Mouse (Mus musculus): Measurements from ENCODE around the gene Map3k11.
A peak's percentile ranks its signal among the peaks of the same experiment; 100 is the strongest.

The Map3k11 gene

DNA sequence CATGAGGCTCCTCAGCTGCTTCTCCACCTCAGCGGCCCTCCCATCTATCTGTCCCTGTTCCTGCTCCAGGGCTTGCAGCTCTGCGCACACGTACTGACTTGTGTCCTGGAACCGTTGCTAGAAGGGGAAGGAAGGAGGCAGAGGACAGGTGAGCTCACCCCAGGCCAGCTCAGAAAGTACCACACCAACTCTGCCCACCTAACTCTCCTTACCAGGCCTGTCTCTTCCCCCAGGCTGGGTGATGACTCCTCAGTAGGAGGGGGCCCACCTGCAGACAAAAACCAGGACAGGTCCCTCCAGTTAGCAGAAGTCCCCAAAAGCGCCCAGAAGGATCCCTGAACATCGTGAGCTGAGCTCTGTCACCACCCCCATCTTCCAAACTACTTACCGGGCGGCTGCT lies 22.0 kb downstream of the Map3k11 start:
- DNase-seq (ENCODE audit: low spot score), result no peak

DNA sequence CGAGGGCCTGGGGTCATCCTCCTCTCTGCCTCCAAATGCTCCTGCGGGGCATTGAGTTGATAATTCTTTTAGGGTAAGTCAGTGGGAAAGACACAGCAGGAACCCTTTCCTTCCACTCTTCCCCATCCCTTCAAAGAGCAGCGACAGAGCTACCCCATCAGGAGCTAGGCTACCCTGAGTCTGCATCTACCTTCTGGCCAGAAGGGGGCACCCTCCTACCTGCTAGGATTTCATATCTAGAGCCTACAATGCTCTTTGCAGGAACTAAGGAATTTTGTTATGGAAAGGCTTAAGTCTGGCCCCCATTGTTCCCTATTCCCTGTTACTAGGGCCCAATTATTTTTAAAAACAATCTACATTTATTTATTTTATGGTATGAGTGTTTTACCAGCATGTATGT lies 22.7 kb downstream of the Map3k11 start:
- no peak for DNase-seq (ENCODE audit: low spot score)

DNA sequence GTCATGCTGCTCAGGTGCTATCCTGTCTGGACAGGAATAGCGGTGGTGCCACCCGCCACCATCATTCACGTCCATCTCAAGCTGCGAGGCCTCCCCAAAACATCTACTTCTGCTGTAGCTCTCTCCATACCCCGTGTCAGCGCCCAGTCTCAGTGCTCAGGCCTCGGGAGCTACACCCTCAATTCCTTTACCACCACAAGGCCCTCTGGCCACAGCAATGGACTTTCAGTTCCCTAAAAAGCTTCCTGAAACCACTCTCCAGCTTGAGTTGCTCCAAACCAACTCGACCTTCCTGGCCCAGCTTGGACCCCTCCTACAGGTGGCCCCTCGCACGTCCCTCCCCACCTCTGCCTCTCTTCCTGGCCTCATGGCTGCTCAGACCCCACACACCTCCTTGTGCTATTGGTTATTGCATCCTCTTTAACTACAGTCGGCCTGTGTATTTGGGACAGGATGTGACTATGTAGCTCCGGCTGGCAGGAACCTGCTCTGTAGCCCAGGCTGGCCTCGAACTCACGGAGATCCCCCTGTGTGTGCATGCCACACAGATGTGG lies 23.4 kb downstream of the Map3k11 start:
- no peak for DNase-seq (ENCODE audit: low spot score)

DNA sequence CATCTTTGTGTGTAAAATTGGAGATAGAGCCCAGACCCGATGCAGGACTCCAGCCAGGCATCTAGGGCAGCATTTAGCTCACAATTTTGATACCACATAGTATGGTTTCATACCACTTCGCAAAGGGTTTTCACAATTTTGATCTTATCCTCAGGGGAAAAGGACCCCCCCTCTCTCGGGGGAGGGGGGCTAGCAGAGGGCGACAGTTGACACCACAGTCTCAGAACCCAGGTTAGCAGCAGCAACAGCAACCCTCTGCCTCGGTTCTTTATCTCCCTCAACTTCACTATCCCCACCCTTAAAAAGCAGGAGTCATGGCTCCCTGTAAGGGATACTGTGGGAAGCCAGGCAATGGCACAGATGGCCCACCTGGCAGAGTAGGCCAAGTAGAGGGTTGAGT lies 24.7 kb downstream of the Map3k11 start:
- no peak for DNase-seq (ENCODE audit: low spot score)

DNA sequence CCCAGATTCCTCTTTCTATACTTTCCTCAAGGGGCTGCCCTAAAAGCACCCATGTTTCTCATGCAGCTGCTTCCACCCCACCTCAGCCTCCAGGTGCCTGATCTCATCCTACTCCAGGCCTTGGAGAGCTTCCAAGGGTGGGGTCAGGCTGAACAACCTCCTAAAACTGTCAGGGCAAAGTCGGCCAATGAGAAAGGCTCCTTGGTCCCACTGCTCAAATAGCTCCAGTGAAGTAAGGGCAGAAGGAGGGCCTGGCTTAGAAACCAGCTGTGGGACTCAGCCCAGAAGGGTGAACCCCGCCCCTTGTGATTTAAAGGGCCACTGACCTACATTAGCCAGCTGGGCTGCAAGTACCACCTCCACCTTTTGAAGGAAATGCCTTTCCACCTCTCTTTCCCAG lies 25.2 kb downstream of the Map3k11 start:
- no peak for DNase-seq (ENCODE audit: low spot score)

DNA sequence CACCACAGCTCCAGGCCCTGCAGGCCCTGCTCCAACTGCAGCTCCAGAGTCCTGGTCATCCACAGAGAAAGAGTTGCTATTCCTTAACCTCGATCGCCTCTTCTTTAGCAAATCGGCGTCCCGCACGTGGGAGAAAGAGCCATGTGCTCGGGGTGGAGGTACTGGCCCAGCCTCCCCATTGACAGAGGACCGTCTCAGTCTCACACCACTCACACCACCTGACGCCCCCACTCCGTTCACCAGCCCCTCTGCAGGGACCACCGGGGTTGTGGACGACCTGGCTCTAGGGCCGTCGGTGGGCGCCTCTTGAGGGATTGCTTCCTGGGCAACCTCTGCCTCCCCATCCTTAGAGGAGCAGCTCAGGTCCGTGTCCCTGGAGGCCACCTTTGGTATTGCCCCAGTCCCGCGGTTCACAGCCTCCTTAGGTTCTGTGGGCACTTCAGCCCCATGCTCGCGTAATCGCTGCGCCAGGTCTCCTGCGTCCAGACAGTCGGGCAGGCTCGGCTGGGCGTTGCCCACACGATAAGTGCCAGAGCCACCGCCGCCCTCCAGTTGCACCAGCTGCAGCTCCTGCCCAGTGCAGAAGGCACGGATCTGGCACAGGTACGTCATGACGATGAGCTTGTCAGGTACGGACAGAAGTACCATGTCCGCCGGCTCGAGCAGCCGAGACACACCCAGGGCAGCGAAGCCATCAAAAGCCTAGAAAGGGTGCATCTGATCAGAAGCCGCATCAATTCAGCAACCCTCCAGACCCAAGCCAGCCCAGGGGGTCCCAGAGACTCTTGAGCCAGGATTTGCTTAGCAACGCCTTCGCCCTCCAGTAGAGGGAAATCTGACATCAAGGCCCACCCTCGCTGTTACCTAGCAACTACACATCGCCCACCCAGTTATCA lies 27.5 kb downstream of the Map3k11 start:
- no peak for DNase-seq (ENCODE audit: low spot score)

DNA sequence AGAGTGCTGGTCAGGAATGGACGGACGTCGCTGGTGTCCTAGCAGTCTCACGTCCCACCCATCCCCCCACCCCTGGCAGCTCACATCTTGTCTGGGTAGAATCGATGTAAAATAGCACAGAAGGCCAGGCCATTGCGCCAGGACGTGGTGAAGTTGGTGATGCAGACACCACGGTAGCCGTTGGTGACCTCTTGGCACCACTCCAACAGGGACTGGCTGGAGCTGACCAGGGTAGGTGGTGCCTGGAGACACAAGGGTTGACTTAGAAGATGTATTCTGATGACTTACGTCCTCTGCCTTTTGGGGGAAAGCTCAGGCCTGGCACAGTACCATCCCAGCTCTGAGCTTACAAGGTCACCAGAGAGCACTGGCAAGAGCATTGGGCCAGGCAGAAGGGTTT lies 28.4 kb downstream of the Map3k11 start:
- DNase-seq (ENCODE audit: low spot score), result no peak

DNA sequence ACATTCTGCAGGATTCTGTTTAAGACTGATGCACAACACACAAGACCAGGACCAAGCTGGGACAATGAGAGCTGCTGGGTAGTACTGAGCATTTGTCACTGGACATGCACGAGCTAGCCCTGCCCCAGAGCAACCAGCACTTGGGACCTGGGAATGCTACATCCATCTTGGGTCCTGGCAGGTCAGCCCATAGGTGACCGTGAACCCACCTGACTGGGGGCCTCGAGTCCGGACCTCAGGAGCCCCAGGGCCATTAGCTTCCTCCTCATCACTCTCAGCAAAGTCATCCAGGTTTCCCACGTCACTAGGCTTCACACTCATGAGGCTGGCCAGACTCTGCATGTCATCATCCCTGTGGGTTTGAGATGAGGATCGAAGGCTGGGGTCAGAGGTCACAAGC lies 32.7 kb downstream of the Map3k11 start:
- no peak for DNase-seq (ENCODE audit: low spot score)

DNA sequence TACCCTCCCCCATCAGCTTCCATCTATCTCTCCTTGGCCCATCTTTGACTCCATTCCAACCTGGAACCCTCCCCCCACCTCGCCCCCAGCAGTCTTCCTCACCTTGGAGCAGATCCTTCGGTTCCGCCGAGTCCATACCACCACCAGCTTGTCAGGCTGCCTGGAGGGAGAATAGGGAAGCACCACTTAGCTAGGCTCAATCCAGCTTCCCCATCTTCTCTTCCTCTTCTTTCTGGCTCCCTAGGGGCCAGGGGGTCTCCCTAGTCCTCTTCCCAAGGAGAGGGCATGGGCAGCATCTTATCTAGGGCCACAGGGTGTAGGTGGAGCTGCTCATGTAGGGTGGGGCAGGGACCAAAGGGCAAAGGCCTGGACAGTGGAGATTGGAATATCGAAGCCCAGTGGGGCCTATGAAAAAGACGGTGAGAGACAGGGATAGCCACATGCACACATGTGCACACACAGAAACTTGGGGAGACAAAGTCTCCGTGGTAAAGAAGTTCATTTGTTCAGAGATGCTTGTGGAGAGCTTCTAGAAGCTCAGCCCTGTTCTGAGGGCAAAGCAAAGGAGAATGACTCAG lies 34.4 kb downstream of the Map3k11 start:
- no peak for DNase-seq (ENCODE audit: low spot score)

DNA sequence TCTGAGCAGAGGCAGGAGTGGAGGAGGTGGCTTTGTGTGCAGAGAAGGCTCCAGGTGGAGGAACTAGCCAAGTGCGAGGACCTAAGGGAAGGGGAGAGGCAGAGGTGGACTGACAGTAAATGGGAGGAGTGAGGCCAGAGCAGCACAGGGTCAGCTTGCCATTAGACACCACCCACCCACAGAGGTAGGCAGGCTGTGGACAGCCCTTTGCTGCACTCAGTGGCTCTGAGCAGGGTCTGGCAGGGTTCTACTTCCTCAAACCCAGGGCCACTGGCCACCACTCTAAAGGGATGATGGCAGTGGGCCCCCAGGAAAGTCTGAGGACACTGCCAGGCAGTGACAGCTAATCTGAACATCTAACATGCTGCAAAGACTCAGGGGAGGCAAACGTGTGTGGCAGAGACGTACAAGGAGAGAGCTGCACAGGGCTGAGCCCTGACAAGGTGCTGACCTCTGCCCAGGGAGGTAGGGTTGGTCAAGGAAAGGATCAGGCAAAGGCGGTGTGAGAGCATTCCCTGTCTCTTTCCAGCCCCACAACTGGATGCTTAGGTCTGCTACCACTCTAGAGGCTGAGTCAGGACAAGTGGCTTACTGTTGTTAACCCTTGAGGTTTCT lies 35.5 kb downstream of the Map3k11 start:
- DNase-seq (ENCODE audit: low spot score), result no peak

DNA sequence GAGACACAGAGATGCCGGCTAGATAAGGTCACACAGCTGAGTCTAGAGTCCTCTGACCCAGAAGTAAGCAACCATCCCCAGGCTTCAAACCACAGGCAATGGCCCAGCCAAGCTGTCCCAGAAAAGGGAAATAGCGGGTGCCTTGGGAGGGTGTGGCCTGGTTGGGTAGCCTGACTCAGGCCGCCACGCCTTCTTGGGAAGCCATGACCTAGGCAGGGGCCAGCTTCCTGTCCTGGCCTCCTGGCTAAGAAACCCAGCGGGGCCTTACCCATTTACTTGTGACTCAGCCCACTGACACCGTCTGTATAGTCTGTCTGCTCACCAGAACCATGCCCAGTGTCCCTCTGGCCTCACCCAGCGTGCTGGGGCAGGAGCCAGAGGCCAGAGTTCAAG lies 36.0 kb downstream of the Map3k11 start:
- no peak for DNase-seq (ENCODE audit: low spot score)

DNA sequence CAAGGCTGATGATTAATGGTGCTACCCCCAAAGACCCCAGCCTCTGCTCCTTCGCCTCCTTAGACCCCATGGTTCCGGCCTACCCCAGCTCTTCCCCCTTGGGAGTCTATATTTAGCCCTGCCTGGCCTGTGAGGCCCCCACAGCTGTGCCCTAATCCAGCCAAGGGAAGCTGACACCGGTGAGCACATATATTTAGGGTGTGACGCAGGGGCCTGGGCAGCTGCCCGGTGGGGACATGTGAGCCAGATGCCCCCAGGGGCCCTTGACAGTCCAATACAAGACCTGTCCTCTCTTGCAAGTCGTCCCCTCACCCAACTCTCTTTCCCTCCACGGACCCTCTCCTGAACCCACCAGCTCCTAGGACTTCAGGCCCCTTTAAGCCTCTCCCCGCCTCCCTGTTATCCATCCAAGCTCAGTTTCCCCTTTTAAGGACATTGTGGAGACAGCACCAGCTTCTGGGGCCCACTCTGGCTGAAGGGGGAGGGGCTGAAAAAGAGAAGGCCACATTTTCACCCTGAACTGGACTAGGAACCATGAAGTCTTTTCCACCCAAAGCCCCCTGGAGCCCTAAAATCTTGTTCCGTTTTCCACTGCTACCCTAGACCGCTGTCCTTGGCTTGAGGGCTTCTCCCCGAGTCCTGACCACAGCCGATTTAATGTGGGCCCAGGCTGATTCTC lies 36.6 kb downstream of the Map3k11 start:
- no peak for DNase-seq (ENCODE audit: low spot score)

DNA sequence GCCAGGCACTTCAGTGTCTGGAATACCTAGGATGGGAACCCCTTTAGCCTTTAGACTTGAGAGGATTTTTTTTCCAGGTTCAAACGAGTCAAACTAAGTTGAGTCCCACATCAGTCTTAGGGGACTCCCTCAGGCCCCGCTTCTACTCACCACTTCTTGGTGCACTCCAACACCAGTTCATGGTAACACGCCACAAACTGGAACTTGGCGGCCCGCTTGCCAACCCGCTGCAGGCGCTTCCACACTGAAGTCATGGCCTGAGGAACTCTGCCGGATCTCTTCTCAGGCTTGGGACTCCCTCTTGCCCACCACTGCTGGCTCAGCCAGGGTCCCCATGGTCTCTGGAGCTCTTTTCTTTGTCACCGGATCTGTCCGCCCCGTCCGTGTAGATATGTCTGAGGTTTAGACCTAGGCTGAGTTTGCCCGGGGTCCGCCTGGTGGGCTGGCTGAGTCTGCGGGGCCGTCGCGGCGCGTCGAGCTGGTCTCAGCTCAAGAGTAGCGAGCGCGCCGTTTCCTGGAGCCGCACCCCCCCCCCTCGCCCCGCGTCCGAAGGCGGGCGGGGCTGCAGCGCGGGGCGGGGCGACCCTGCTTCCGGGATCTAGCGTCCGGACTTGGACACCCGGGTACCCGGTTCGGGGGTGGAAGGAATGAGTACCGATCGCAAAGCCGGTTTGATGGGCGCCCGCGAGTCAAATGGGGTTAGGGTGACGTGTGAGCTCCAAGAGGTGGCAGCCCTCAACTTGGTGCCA lies 37.4 kb downstream of the Map3k11 start, which contains the start of gene Ehbp1l1:
Gene Ehbp1l1, minus strand, starts transcription at position 551 of the 749 bp plus-strand sequence.
- no peak for DNase-seq (ENCODE audit: low spot score)

DNA sequence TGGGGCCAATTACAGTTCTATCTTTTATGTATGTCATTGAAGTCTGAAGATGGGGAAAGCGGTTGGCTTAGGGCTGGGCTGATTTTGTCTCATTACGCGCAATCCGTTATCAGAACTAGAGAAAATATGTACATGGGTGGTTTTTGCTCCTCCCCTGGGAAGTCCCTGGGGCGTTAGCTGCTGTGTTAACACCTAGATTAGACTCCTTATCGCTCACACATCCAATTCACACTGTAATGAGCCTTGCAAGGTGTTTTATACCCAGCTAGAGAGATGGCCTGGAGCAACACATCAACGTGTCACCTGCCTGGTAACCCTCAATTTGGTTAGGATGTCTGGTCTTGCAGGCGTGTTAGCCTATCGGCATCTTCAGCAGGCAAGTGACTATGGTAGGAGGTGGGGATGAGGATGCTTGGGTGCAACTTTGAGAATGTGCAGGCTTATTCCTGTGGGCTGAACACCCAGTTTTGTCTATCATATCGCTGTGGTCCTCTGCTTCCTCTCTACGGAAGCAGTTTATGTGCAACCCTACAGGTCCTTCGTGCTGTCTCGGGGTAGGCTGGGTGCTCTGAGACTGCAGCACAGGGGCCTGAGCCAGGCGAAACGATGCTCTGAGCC lies 38.5 kb downstream of the Map3k11 start:
- DNase-seq (ENCODE audit: low spot score), result no peak

DNA sequence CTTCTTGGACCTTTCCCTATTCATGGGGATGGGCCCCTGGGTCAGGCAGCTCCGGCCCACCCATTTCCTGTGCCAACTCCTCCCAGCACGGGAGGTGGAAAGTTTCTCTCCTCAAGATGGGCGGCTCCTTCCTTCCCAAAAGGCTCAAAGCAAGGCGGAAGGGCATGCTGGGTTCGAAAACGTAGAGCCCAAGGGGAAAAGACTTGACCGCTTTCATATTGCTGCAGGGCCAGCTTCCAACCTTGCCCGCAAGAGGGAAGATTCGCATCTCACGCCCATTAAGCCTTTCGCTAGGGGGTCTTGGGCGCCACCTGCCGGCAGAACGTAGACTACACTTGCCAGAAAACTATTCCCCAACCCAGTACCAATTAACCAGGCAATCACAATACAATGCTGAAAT lies 39.2 kb downstream of the Map3k11 start:
- DNase-seq (ENCODE audit: low spot score), result peak; percentile 74

DNA sequence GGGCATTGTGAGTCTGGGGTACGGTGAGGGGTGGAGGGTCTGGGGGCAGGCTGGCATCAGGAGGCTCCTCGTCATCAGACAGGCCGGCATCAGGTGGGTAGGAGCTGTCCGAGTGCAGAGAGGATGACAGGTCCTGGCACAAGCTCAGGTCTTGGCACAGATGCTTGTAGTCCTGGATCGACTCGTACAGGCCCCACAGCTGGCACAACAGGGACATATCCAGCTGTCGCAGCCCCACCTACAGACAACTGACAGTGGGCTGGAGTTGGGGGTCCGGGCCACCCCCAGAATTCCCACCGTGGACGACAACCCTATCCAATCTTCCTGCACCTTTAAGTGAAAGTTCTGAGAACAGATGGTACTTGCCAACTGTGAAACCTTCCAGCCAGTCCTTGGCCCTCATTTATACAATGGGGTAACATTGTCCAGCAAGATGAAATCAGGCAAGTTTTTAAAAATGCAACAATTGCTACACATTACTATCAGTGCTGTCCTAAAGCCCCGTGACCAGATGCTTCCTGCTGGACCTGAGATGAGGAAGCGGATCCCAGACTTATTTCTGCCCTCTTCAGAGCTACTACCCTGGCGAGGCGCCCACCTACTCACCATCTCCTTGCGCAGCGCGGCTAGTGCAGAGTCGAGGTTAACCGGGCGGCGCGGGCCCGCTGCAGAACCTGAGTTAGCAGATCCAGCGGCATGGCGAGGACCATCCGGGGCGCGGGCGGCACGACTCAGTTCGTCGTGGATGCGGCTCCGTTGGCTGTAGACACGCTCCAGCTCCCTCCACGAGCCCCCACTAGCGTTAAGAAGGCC lies 40.3 kb downstream of the Map3k11 start:
- DNase-seq (ENCODE audit: low spot score), result no peak

DNA sequence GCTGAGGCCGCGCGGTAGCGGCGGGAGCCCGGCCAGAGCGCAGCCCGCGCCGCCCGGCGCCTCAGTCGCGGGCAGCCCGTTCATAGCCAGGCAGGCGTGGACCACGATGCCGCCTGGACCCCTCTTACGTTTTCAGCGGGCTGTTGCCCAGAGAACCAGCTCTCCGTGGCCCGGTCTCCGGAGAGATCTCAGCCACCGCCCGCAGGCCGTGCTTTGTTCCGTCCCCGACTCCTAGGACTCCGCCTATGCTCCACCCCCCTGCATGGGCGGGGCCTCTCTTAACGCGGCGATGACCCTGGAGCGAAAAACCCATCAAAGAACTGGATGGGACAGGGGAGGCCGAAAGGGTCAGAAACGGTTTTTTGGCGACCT lies 40.9 kb downstream of the Map3k11 start, which contains the start of gene Fam89b:
Gene Fam89b, minus strand, starts transcription at position 210 of the 372 bp plus-strand sequence.
- peak; percentile 74 for DNase-seq (ENCODE audit: low spot score)

DNA sequence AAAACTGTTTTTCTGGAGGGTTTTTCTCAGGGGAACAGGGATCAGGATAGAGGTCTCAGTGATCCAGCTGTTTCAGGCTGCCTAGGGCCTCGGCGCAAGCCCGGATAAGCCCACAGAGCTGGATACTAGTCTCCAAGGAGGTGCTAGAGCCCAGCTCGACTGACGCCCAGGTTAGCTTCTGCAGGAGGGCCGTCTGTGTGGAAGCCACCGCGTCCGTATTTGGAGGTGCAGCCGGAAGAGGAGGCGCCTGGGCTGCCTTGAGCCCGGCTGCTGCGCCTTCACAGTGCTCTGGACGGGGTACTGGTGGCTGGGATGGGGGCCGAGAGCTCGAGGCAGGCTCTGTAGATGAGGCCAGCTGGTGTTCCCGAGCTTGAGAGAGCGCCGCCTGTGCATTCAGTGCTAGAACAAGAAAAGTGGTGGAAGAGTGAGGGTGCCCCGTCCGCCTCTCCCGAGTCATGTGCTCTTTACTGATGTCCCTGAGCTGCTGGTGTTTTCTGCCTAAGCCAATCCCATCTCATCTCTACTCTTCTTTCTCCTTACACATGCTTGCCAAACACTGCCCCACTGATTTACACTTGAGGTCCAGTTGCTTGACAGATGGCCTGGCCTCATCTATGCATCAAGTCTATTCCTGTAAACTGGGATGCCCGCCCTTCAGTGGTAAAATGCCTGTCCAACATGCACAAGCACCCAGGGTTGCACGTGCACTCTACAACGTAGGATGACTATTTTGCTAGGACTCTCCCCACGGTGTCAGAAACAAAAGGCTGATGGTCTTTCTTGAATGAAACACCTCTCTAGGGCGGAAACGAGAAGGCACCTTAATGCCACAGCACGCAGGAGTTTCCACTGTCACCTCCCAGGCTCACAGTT lies 42.0 kb downstream of the Map3k11 start:
- no peak for DNase-seq (ENCODE audit: low spot score)

DNA sequence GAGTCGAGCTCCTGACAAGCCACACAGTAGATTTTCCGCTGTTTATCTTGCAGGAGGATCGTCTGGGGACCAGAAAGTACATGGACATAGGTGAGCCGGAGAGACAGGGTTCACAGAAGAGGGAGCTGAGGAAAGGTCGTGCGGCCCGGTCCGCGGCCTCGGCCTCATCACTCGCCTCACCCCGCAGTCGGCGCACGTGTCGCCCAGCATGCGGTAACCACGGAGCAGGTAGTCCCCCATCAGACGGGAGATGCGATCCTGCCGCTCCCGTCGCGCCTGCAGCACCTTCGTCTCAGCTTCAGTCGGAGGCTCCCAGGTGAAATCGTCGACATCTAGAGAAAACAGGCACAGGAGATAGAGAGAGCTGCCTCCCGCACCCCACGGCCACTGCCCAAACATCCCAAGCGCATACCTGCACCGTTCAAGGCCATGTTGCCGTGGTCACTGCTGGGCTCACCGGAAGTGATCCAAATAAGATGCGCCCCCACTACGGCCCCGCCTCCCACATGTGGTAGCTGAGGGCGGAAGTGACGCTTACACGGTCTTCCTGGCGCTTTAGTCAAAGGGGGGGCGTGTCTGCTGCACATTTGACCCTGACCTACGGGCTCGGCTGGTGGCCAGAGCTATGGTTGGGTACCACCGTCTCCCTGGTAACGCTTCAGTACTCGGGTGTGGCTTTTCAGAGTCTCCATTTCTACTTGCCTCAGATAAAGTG lies 42.9 kb downstream of the Map3k11 start:
- peak; percentile 90 for DNase-seq (ENCODE audit: low spot score)

Measured in left cerebral cortex, adult 11 months (tissue).